Mouse (Mus musculus) brain, embryonic 18.5 days (tissue): Measurements from ENCODE around the gene Fam118b.

Source experiments
- DNase-seq: peaks from one replicate; pipeline ENCODE4 v3.0.0-alpha.2; 2012; ENCODE audit warnings: low read depth, low spot score

The Fam118b gene

GRCm38 (mm10) chr9:35267146-35267975 is at the start of gene Fam118b, which contains the start of gene Rpusd4:
TSS of gene Fam118b (minus strand) at chr9:35267805.
TSS of gene Rpusd4 (plus strand) at chr9:35267865.
- DNase-seq, result peak; percentile 77

GRCm38 (mm10) chr9:35316771-35317211 is 49.2 kb upstream of the Fam118b start:
- no peak for DNase-seq

GRCm38 (mm10) chr9:35314254-35314653 is 46.6 kb upstream of the Fam118b start:
- DNase-seq, result no peak

DNA sequence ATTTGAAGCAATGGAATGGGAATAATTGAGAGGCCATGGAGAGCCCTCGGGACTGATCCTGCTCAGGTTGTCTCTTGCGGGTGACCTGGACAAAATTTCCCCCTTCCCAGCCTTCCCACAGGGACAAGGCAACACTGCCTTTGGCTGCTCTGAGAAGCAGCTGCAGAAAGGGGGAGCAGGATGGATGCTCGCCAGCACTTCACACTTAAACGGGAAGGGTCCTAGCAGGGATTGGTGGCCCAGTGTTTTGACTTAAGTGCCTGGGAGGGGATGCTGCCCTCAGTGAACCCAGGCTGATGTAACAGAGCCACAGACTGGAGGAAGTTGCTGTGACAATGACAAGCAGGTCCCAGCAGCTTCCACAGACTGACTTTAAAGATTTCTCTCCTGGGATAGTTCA is 46.0 kb upstream of the Fam118b start:
- DNase-seq, result no peak

DNA sequence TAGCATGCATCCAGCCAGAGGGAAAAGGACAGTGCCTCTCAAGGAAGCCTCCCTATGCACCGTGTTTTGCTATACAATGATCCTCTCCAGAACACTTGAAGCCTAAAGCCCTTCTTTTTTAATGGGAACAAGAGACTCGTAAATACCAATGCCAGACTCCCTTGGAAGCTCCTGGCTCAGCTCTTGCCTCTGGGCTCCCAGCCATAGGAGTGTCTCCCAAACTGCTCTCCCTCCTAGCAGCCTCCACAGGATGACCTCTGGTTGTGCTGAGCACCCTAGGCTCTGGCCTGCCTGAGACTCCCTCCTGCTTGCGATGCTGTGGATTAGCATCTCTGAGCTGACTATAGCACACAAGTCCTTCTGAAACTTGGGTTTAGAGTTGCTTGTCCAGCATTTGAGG is 44.9 kb upstream of the Fam118b start:
- DNase-seq, result no peak

DNA sequence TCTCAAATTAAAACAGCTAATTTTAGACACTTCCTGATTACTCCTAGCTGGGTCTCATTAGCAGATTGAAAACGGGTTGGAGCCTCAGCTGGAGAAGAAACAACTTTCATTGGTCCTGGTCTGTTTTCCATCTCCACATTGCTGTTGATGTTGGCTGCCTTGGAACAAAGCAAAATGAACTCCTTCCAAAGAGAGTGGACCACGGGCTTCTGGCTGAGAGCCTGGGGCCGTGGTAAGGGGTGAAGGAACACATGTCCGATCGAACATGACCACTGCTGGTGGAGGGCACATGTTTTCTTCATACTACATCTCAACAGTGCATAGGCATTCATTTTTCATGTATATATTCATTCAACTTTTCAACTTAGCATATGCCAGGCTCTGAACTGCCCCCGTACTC is 42.8 kb upstream of the Fam118b start:
- DNase-seq, result no peak

DNA sequence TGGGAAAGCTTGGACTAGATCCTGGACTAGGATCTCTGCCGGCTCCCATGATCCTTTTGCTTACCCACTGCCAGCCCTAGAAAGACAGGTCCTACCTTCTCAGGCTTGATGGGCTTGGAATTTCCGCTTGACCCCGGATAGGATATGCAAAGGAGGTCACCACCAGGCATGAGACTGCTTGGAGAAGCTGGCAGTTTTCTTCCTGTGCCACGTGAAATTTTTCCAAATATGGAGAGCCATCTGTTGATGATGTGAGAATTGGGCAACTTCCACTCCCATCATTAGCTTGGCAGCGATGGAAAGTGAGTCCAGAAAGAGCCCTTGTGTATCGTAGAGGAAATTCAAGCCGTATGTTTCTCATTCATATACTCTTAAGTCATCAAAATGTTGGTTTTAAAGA is 39.9 kb upstream of the Fam118b start:
- DNase-seq, result peak; percentile 30

GRCm38 (mm10) chr9:35302172-35302571 is 34.6 kb upstream of the Fam118b start:
- no peak for DNase-seq

GRCm38 (mm10) chr9:35297791-35298190 is 30.2 kb upstream of the Fam118b start:
- no peak for DNase-seq

DNA sequence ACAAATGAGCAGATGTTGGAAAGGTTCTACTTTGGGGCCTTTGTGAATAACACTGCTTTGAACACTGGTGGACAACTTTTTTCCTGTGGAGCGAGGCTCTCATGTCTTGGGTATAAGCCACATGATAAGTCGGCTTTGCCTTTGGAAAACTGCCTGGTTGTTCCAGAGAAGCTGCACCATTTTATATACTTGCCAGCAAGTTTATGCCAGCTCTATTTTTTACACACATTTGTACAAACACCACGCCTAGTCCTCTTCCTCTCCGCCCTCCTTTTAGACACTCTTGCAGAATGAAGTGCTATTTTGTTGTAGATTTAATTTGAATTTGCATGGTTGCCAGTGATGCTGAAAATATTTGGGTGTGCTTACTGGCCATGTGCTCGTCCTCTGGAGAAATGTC is 25.9 kb upstream of the Fam118b start:
- DNase-seq, result no peak

DNA sequence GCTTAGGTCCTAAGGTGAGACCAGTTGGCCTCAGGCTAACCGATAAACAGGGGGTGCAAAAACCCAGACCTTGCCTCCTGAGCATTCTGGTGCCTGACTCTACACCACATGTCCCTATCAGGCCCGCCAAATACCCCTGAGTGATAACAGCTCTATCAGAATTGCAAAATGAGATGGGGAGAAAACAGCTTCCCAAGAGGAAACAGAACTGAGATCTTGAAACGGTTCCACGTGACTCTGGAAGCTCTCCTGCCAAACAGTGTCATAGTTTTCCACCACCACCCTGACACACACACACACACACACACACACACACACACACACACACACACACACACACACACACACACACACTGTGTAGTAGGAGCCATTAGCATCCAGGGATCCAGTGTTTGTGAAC is 23.3 kb upstream of the Fam118b start:
- DNase-seq, result no peak

- no peak for DNase-seq
Observed at GRCm38 (mm10) chr9:35290417-35290816, 22.8 kb upstream of the Fam118b start.

DNA sequence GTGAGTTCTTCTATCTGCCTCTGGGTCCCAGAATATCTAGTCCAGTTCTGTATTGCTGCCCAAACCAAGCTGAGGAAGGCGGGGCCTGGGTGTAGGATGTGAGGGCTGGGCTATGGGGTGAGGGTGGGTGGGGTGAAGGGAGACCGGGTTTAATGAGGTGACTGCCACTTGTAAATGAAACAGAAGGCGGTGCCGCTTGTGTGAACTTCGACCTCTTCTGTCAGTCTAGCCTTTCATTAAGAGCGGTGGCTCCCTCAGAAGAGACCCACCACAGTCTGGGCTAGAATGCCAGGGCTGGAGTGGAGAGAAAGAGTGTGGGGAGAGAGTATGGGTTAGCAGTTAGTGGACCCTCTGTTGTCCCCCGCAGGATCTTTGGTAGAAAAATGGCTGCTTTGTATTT is 22.4 kb upstream of the Fam118b start:
- DNase-seq, result no peak

DNA sequence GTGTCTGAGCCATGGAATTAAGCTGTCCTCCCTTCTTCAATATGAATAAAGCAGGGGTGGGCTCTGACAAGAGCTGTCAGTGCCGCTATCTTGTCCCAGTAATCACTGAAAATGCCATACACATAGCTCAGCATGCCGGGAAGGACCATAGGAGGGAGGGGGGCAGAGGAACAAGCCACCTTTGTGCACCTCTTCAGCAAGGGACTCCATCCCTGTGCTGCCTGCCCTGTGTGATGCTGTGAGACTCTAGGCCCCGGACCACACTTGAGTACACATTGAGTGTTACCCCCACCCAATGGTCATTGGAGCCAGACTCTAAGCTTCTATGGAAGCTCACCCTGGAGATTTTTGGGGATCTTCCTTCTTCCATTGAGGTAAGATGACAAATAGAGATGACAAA is 18.7 kb upstream of the Fam118b start:
- DNase-seq, result no peak

GRCm38 (mm10) chr9:35284351-35284750 is 16.7 kb upstream of the Fam118b start:
- no peak for DNase-seq

GRCm38 (mm10) chr9:35283415-35284069 is 15.9 kb upstream of the Fam118b start:
- DNase-seq, result no peak

DNA sequence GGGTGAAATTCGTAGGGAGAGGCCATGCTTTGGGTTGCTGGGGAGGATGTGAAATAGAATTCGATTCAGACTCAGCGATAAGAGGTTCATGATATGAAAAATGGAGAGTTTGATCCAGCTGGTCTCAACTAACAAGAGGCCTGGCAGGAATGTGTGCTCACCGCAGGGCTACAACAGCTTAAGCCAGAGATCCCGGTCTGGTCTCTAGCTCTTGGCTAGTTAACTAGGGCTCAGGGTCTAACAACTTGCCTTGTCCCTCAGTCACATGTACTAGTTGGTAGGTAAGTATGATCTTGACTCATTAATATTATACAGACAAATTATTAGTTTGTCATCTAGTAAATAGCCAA is 15.2 kb upstream of the Fam118b start:
- DNase-seq, result no peak

- DNase-seq, result no peak
Observed at GRCm38 (mm10) chr9:35282006-35282850, 14.6 kb upstream of the Fam118b start.

- no peak for DNase-seq
Observed at GRCm38 (mm10) chr9:35278451-35278850, 10.8 kb upstream of the Fam118b start.

DNA sequence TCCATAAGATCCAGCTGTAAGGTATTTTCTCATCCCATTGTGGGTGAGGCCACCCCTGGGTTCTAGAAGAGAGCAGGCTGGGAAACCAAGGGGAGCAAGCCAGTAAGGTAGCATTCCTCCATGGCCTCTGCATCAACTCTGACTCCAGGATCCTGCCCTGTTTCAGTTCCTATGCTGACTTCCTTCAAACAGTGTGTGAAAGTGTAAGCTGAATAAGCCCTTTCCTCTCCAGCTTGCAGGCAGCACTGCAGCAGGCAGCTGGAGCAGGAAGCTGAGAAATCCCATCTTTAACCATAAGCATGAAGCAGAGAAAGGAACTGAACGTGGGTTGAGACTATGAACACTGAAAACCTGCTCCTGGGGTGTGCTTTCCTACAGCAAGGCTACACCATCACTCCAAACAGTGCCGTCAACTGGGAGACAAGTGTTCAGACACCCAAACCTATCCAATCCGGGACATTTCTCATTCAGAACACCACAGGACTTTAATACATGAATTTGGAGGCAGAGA is 10.3 kb upstream of the Fam118b start:
- no peak for DNase-seq

GRCm38 (mm10) chr9:35267976-35268715 is 541 bp upstream of the Fam118b start:
- DNase-seq, result no peak
